Mouse (Mus musculus) liver, adult 2 months (tissue): ENCODE data around the gene Asnsd1.
"Not testable (repeated sequence)": the region's sequence is repeated elsewhere in the genome, so short reads cannot be mapped to it uniquely, and the experiment has no call there.

Experiments
- CTCF ChIP-seq: fragments of 200-500 bp; IDR thresholded peaks from 2 replicates; pipeline ENCODE4 v1.5.1; 2011; ENCODE audit warnings: low read depth, low read length, control low read depth
- POLR2A ChIP-seq: fragments of 200-500 bp; IDR thresholded peaks from 2 replicates; pipeline ENCODE4 v1.6.1; 2011; ENCODE audit warnings: low read length, control low read depth; ENCODE audit not compliant: insufficient read depth; ENCODE audit errors: extremely low read depth

DNA sequence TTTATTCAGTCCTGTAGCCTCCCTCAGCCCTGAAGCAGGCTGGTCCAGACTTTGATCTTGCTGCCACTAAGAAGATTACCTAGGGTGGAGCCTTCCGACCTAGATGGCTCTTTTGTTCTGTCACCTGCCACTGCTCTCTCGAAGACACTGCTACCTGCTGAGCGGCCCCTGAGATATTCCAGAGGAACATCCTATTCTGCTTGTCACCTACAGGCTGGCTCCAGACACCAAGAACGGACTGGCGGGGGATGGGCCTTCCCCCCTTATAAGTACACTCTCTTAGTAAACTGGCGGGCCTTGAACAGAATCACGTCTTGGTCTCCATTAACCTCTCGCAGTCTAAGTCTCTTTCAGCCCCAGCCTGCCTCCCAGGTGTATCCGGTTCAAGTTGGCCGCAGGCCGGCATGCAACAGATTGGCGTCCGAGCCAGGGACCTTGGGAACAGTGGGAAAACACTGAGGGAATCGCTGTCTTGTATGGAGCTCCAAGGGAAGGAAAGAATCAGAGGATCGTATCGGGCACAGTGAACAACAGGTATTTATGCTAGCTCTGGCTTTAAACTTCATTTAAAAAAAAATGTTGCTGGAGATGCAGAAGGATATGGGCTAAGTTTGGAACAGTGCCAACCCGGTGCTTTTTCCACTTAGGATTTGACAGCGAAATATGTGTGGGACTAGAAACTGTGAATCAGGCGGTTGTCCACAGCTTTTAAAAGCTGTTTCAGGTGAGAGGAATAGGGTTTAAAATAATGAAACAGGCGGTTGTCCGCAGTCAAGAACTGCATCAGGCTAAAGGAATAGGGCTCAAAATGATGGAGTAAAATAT, 41.6 kb upstream of the Asnsd1 start:
- TF ChIP-seq POLR2A, CTCF: not testable (repeated sequence)
